Mouse (Mus musculus): ENCODE data around the gene Mcoln2. TPM values are rescaled to one million over a fixed set of nuclear protein-coding genes. Genes with fewer than 3 reads are reported as not detected.

Mcoln2 gene
- not detected for polyA plus RNA-seq (2014; fragmentation: Illumina TruSeq; extraction: RNeasy Lipid Tissue Mini Kit (QIAGEN cat#74804); ENCODE audit: low read depth, low replicate concordance)

GRCm38 (mm10) chr3:146149156-146150057, at the start of gene Mcoln2:
Mcoln2 (plus strand) TSS chr3:146149833.

GRCm38 (mm10) chr3:146107921-146108571, 41.6 kb upstream of the Mcoln2 start, which contains the start of gene Wdr63:
Wdr63 (minus strand) TSS chr3:146108130.

GRCm38 (mm10) chr3:146117258-146117996, 32.2 kb upstream of the Mcoln2 start, which contains the start of gene Mcoln3:
Mcoln3 (plus strand) TSS chr3:146117450.

GRCm38 (mm10) chr3:146220776-146221486, 71.3 kb downstream of the Mcoln2 start, which contains the start of gene Lpar3:
Lpar3 (plus strand) TSS chr3:146220963.

Other genes with a start within 250 kb of the Mcoln2 start
- gene Bcl10, start 227.0 kb upstream of the Mcoln2 start, polyA plus RNA-seq (2014; fragmentation: Illumina TruSeq; extraction: RNeasy Lipid Tissue Mini Kit (QIAGEN cat#74804); ENCODE audit: low read depth, low replicate concordance) = 20.4 TPM
- 40.1 TPM for gene 2410004B18Rik, start 211.8 kb upstream of the Mcoln2 start, polyA plus RNA-seq (2014; fragmentation: Illumina TruSeq; extraction: RNeasy Lipid Tissue Mini Kit (QIAGEN cat#74804); ENCODE audit: low read depth, low replicate concordance)
- gene Syde2, start 162.0 kb upstream of the Mcoln2 start, polyA plus RNA-seq (2014; fragmentation: Illumina TruSeq; extraction: RNeasy Lipid Tissue Mini Kit (QIAGEN cat#74804); ENCODE audit: low read depth, low replicate concordance) = 4.8 TPM
- not detected for gene Wdr63, start 41.7 kb upstream of the Mcoln2 start, polyA plus RNA-seq (2014; fragmentation: Illumina TruSeq; extraction: RNeasy Lipid Tissue Mini Kit (QIAGEN cat#74804); ENCODE audit: low read depth, low replicate concordance)
- gene Mcoln3, start 32.4 kb upstream of the Mcoln2 start, polyA plus RNA-seq (2014; fragmentation: Illumina TruSeq; extraction: RNeasy Lipid Tissue Mini Kit (QIAGEN cat#74804); ENCODE audit: low read depth, low replicate concordance) = not detected
- 0.52 TPM for gene Lpar3, start 71.1 kb downstream of the Mcoln2 start, polyA plus RNA-seq (2014; fragmentation: Illumina TruSeq; extraction: RNeasy Lipid Tissue Mini Kit (QIAGEN cat#74804); ENCODE audit: low read depth, low replicate concordance)

Data from adrenal gland, adult 10 weeks (tissue).